Mouse (Mus musculus): ENCODE measurements at regions not wholly inside any gene's neighbourhood (a gene's known extent, or its start where the extent isn't known, plus 50 kb on each side); places are given as distances from the start of the nearest gene placed in this dataset.

GRCm38 (mm10) chr3:52643100-52643551, 373.9 kb downstream of the Cog6 start:
- TF ChIP-seq FLI1 (IDR thresholded peaks at IDR 0.05; ENCODE audit: low read length), result no peak
- TF ChIP-seq GATA1 (IDR thresholded peaks at IDR 0.05; ENCODE audit: borderline replicate concordance, low read length), result no peak

Measured in megakaryocyte, embryonic 14.5 days (primary cell).